Mouse (Mus musculus) fat pad, adult 2 months (tissue): ENCODE measurements around the gene Gm5134.
"Not testable (repeated sequence)": the region's sequence is repeated elsewhere in the genome, so short reads cannot be mapped to it uniquely, and the experiment has no call there.

Source experiments
- DNase-seq: peaks from one replicate; pipeline ENCODE4 v3.0.0-alpha.2; 2011; ENCODE audit warnings: low read depth, low spot score; ENCODE audit errors: extremely low read depth

Gene Gm5134

GRCm38 (mm10) chr10:75994531-75995210 is 40.4 kb downstream of the Gm5134 start:
- not testable (repeated sequence) for DNase-seq

GRCm38 (mm10) chr10:75995463-75995862 is 41.1 kb downstream of the Gm5134 start:
- no peak for DNase-seq

DNA sequence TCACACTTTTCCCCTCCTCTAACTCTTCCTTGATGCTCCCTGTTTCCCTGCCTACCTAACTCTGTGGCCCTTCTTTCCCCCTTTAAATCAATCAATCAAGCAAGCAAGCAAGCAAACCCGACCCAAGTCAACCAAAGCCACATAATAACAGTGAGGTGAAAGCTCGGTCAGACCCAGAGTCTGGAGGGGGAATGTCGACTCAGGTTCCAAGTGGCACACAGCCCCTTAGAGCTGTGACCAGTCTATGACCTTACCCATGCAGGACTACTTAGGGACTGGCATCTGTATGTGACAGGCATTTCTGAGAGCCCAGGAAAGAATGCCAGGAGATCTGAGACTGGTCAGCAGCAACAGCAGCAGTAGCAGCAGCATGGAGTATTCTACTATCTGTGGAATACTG is 42.0 kb downstream of the Gm5134 start:
- DNase-seq: no peak

- DNase-seq: no peak
Observed at GRCm38 (mm10) chr10:76001160-76001559, 46.8 kb downstream of the Gm5134 start.

DNA sequence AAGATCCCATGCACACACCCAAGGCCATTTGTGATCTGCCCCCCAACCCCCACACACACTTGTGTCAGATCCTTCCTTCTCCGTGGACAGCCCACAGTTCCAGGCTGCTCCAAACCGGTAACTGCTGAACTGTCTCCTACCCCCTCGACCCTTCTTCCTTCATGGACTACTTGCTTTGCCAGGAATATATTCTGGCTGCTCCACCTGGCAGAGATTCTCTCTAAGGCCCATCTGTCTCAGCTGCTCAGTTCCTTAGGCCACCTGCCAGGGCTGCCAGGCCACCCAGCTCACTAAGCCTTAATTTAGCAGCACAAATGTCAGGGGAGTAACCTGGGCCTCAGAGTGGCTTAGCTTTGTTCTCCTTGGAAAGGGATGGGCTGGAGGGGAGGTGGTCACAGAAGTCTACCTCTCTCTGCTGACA is 47.8 kb downstream of the Gm5134 start:
- no peak for DNase-seq

- DNase-seq: no peak
Observed at GRCm38 (mm10) chr10:76002615-76003014, 48.3 kb downstream of the Gm5134 start.

DNA sequence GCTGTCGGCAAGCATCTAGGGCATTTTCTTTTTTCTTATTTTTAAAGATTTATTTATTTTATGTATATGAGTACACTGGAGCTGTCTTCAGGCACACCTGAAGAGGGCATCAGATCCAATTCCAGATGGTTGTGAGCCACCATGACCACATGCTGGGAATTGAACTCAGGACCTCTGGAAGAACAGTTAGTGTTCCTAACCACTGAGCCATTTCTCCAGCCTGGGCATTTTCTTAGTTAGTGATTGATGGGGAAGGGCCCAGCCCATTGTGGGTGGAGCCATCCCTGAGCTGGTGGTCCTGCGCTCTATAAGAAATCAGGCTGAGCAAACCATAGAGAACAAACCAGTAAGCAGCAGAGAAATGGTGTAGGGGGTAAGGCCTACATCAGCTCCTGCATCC is 48.9 kb downstream of the Gm5134 start:
- no peak for DNase-seq

GRCm38 (mm10) chr10:76006385-76006784 is 52.1 kb downstream of the Gm5134 start:
- no peak for DNase-seq

DNA sequence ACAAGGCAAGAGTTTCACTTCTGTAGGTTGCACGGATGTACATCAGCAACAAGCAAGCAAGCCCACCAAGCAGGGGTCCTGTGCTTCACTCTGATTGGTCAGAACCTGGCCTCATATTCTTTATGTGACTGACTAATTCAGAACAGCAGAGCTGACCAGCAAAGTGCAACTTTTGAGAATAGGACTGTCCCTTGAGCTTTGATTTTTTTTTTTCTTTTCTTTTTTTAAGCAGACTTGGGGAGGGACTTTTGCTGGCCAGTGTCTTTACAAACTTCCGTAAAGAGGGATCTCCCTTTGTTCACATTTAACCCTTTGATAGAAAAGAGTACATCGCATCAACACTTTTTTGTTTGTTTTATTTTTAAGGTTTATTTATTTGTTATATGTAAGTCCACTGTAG is 55.5 kb downstream of the Gm5134 start:
- DNase-seq: no peak

- no peak for DNase-seq
Observed at GRCm38 (mm10) chr10:76012922-76013321, 58.6 kb downstream of the Gm5134 start.

DNA sequence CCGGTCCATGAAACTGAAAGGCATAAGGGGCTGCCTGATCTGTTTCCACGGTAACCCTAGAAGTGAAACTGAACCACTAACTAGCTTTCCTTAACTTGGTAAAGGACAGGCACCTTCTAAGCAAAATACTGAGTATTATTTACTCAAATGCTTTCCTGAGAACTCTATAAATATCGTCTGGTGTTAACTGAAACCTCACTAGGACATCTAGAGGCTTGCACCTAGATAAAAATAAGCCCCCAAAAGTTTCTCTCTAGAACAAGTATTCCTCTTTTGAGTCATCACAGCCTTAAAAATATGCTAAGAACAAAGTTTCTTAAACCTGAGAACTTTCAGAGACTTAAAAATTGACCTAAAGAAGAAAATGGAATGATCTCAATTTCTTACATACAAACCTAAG is 62.6 kb downstream of the Gm5134 start:
- DNase-seq: no peak

GRCm38 (mm10) chr10:76021728-76022127 is 67.4 kb downstream of the Gm5134 start:
- no peak for DNase-seq

GRCm38 (mm10) chr10:76023921-76024320 is 69.6 kb downstream of the Gm5134 start:
- DNase-seq: no peak

DNA sequence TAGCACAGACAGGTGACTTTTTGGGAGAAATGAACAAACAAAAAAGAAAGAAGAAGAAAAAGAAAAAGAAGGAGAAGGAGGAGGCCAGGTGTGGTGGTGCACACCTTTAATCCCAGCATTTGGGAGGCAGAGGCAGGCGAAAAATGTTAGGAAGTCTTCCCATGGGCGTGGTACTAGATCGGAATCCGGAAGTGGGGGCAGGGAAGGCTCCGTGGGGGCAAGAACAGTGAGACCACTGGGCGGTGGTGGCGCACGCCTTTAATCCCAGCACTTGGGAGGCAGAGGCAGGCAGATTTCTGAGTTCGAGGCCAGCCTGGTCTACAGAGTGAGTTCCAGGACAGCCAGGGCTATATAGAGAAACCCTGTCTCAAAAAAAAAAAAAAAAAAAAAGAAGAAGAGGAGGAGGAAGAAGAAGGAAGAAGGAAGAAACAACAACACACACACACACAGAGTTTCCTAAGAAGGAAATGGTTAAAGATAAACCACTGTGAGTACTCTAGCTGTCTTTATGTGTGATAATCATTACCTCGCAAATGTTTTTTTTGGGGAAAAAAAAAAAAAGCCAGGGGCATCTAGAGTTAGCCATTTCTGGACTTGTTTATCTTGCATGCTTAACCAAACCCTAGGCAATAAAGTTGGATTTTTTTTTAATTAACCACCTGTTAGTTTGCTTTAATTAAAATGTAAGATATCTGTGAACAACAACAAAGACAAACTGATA is 71.3 kb downstream of the Gm5134 start:
- DNase-seq: no peak

DNA sequence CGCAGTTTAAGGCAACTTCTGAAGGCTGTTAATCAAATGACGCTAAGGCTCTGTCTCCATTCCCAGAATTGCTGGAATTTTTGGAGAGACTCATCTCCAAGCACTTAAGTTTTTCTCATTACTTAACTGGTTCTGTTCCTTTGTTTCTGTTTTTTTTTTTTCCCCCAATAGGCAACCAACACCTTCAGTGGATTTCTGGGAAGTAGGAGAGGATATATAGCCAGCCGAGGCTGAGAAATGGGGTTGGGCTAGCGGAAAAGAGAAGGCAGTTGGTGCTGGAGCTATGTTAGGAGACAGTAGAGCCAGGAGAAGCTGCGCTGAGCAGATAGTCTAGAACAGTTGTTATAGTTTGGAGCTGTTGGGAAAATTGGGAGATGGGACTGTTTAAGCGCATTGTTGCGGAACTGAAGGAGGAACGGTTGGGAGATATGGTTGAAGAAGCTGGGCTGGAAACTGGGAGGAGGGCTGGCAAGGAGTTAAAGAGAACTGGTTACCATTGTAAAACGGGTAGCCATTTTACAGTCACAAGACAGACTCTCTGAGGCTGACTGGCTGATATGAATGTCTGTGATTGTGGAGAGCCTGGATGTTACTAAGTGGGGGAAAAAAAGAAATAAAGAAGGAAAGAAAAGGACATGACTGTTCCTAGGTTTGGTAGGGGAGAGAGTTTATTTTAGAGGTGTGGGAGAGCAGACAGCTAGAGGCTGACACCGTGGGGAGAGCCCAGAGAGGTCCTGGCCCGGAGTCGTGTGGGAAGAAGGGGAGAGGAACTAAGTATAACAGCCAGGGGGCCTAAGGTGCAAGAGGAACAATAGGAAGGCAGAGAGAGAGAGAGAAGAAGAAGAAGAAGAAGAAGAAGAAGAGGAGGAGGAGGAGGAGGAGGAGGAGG is 73.1 kb downstream of the Gm5134 start:
- DNase-seq: no peak

DNA sequence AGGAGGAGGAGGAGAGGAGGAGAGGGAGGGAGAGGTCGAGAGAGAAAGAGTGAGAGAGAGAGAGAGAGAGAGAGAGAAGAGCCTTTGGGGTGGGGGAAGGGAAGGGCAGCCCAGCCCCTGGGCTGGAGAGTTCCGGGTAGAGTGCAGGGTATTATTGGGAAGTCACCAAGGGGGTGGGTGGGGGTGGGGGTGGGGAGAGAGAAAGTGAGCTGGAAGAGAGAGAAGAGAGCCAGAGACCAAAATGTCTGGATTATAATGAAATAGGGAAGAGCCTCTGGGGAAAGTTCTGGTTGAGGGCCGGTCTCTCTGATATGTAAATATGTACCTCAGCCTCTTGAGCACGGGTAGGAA is 73.7 kb downstream of the Gm5134 start:
- no peak for DNase-seq

- DNase-seq: no peak
Observed at GRCm38 (mm10) chr10:76028396-76028795, 74.1 kb downstream of the Gm5134 start.

GRCm38 (mm10) chr10:76029276-76029675 is 75.0 kb downstream of the Gm5134 start:
- DNase-seq: no peak

- DNase-seq: no peak
Observed at GRCm38 (mm10) chr10:76030496-76030895, 76.2 kb downstream of the Gm5134 start.

- no peak for DNase-seq
Observed at GRCm38 (mm10) chr10:76031511-76032401, 77.4 kb downstream of the Gm5134 start.
